Mouse (Mus musculus): ENCODE measurements around the gene Lhfpl2. TPM values are rescaled to one million over a fixed set of nuclear protein-coding genes. Genes with fewer than 3 reads are reported as not detected.

Lhfpl2 gene
- total RNA-seq, 2 experiments from 2014 or later, result 5.3 to 6.7 TPM

DNA sequence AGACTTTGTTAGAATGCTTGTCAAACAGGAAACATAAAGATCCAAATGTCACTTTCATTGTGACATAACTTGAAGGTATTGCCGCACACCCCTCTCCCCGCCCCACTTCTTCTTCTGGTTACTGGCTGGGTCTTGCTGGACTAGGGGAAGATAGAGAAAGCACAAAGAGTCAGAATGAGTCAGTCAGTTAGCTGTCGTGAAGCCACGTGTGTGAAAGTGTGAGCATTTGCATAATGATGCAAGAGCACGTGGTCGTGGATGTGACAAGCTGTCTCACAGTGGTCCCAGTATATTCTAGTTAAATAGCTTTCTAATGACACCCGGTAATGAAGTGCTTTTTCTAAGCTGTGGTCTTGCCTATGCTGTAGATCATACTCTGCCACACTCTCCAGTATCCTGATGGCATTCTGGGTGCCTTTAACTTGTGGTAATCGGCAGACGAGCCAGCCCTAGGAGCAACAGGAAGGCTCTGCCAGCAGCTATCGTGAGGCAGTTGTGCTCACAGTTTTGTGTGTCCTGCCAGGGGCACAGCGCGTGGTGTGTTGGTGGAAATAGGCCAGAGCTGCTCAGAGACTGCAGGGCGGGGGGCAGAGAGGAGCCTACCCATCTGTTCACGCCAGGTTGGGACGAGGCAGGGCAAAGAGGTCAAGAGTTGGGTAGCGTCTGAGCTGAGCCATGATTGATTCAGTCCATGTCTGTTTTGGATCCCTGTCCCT lies 40.9 kb downstream of the Lhfpl2 start:
- DNase-seq, result no peak

DNA sequence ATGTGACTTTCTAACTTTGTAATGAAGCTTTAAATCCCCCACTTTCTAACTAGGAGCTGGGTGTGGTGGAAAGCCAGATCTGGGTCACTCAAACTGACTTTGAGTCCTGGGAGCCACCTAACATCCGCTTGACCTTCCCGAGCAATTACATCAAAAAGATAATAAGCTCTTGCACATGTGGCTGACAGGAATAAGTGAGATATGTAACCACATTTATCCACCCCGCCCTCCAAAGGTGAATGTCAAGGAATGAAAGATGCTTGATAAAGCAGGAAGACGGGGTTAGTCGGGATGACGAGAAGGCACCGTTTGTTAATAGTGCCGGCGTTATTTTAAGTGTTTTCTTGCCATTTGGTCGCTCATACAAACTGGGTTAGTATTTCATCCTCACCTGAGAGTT lies 41.5 kb downstream of the Lhfpl2 start:
- no peak for DNase-seq

DNA sequence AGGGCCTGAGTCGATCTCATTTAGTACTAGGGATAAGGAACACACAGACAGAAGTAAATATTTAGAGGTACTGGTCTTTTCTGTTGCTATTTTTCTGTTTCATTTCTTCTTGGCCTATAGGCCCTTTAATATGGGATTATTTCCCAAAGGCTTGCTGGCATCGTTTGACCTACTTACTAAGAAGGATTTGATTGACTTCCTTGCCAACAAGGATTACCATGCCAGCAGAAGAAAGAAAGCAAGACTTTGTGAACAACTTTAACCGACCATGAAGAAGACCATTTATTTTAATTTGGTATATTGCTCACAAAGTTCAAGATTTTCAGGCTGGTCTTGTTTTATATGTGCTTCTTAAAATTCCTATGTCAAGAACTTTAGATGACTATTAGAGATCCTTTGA lies 42.8 kb downstream of the Lhfpl2 start:
- DNase-seq, result no peak

DNA sequence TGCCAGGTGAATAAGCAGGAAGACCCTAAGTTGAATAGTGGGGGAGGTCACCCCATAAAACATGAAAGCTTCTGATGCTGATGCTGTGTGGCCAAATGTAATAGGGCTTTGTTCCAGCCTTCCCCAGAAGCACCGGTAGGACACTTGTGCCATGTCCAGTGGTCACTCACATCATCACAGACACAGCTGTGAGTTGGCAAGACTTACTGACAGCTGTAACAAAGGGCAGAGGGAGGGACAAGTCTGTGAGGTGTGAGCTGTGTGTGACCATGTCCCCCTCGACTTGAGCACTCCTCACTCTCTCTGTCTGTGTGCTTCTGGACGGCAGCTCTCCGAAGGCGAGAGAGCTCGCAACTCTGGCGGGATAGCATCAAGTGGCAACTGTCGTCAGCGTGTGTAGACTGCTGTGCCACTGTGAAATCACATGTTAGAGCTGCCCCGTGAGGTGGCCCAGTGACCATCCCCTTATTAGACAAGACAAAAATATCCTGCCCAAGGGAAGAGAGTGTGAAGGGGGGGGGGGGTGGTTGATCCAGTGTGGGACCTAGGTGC lies 43.5 kb downstream of the Lhfpl2 start:
- DNase-seq, result no peak

DNA sequence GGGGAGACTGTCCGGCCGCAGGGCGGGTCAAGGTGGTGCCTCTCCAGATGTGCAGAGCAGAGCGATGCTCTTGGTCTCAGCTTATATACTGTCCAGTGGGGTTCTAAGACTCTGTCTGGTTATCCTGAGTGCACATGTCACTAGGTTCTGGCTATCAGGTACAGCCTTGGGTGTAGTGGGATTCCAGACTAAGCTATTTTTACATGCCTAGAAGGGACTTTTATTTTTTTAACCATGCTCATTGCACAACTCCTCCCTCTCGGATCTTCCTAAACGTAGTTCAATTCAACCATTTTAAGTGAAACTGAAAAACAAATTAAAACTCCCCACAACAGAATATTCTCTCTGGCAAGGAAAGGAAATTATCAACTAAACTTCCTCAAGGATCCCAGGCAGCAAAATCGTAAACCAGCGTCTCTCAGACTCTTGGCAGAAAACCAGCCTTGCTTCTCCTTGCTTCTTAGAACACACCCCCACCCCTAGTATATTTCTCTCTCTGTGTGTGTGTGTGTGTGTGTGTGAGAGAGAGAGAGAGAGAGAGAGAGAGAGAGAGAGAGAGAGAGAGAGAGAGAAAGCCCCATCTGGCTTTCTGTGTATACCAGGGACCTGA lies 47.4 kb downstream of the Lhfpl2 start:
- DNase-seq, result no peak

DNA sequence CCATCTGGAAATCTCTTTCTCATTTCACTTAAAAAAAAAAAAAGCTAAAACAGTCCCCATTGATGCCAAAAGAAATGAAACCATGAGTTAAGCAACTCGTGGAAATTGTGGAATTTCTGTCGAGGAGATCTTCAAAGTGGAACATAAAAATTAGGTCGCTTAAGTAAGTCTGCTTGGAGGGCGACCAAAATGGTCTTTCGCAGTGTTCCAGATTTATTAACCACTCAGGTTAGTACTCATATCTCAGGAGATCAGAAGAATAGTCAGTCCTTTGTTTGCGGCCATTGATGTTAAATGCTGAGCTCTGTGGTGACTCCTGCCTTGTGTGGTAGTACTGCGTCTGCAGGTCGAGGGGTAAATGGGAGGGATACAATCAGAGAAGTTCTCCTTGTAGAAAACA lies 48.8 kb downstream of the Lhfpl2 start:
- DNase-seq, result no peak

DNA sequence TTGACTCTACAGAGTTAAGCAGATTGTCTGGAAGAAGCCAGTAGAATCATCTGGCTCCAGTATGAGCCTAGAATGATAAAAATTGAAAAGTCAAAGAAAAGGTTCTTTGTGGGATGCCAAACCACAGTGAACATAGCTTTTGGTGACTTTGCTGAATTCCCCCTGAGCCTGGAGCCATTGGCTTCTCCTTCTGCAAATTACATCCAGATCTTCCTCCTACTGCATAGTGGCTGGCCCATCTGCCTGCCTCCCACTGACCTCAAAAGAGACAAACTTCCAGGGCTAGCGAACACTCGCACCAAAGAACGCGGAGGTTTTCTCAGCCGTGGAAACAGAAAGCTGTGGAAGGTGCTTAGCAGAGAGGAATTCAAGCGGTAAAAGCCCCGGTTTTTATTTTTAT lies 49.4 kb downstream of the Lhfpl2 start:
- peak; percentile 42 for DNase-seq

DNA sequence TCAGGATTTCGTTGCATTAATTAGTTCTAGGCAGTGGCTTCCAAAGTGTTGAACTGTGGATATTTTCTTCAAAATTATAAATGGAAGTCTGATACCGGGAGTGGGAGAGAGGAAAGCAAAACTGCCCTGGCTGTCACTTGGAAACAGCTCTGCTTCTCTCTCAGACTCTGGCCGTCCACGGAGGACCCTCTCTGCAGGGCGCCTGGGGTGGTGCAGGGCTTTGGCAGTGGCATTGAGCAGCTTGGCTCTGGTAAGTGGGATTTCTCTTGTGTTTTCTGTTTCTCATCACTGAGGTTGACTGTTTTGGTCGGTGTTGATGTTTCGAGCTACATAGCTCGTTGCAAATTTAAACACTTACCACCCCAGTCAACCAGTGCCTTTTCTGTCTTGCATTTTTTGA lies 53.0 kb downstream of the Lhfpl2 start:
- DNase-seq, result no peak

DNA sequence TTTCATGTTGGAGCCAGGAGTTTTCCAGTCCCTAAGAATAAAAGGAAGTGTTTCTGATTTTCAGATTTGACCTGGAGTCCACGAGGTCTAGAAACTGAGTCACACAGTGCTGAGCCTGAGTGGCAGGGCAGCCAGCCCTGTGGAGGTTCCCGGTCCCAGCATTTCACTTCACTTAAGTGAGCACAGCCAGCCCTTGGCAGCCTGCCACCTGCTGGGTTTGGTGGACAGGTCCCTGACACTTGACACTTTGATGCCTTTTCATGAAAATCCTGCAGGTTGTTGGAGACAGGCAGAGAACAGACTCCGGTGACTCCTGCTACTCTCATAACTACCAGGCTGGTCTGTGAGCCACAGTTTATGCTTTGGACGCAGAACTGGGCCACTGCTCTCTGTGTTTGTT lies 57.9 kb downstream of the Lhfpl2 start:
- DNase-seq, result no peak

DNA sequence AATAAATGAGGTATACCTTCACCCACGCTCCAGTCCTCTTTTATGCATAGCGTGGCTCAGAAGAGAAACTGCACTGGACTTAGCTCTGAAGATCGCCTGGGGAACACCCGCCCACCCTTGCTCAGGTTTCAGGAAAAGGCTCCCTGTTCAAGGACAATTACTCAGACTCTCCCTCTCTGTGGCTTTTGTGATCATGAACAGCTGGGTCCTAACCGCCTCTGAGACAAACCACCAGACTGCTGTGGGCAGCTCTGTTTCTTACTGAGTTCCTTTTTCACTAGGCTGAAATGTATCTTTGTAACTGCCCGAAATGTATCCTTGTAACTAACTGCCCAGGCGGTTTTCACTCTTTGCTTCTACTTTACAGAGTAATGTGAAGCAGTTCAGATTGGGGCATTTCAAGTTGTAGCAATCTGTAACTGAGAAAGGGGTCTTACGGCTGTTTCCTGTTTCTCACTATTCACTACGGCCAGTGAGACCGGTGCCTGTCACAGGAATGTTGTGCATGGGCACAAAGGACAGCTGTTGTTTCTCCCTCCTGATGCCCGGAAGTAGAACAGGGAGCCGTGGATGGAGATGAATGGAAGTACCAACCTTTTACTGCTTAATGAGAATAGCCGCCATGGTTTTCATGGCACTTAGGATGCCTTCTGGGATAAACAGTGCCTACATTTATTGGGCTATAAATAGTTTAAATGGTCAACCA lies 59.3 kb downstream of the Lhfpl2 start:
- DNase-seq, result no peak

DNA sequence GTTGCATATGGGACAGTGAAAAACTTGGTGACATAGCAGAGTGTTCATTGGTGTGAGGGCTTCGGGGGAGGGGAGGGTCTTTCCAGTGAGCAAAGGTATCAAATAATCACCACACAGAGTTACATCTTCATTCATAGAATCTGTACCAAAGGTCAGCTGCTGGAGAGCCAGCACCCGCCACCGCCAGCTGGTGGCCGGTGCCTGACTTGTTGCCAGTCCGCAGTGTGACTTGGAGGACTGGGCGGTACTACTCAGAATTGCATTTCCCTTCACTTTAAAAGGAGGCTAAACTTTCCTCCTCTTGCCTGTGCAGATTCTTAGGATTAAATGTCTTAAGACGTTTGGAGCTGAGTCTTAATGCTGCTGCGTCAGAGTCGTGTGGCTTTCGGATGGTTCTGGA lies 59.9 kb downstream of the Lhfpl2 start:
- no peak for DNase-seq

DNA sequence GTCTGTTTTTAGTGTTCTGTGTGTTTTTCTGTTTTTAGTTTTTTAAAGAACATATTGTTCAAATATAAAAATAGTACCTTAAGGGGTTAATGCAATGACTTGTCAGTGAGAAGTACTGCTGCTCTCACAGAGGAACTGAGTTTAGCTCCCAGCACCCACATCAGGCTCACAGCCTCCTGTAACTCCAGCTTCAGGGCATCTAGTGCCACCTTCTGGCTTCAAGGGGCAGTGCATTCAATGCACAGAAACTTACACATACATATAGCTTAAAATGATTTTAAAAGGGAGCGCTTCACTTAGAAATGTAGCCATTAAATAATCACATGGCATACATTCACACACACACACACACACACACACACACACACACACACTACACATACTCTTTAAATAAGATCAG lies 60.5 kb downstream of the Lhfpl2 start:
- no peak for DNase-seq

DNA sequence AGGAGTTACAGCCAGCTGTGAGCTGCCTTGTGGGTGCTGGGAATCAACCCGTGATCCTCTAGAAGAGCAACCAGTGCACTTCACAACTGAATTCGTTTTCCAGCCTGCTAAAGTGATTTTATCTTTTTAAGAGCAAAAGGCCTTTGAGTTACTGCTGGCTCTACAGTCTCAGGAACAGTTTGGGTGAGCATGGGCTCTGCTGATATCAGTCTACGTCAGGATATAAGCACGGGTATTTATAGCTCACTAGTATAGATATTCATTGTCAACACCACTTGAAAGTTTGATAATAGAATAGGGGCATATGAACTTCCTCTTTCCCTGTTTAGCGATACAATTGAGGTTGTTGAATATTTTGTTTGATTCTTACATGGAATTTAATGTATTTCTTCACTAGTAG lies 61.7 kb downstream of the Lhfpl2 start:
- no peak for DNase-seq

DNA sequence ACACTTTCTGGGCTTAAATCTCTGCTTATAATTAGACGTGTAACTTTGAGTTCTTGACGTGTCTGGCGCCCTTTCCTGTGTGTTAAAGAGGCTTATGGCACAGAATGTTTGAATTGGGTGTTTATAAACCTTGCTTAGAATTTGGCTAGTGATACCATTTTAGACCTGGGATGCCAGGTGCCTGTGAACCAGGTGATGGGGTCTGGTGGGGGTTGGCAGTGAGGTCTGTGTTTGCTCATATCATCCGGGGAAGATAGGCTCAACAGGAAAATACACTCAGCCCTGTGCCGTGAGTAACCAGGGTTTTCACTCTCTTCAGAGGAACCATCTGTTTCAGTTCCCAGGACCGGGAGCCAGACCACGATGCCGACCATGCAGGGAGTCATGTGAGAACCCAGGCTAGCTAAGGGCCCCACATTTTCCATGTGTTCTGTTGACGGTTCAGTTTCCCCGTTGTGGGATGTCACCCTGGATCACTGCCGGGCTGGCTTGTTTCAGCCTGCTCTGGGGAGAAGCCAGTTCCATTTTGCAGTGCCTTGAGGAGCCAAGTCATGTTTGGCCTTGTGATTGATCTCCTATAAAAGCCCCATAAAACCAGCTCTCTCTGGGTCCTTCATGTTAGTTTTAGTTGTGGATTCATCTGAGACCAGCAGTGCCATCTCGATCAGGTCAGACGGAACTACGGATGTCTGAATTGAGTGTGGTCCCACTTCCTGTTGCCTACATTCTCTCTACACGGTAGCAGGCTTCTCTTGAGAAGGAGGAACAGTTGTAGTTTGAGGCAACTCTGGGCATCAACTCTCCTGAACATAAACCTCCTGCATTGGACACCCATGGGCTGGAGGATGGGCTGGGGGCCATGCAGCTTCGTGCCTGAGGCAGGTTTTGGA lies 65.4 kb downstream of the Lhfpl2 start:
- DNase-seq, result peak; percentile 63

DNA sequence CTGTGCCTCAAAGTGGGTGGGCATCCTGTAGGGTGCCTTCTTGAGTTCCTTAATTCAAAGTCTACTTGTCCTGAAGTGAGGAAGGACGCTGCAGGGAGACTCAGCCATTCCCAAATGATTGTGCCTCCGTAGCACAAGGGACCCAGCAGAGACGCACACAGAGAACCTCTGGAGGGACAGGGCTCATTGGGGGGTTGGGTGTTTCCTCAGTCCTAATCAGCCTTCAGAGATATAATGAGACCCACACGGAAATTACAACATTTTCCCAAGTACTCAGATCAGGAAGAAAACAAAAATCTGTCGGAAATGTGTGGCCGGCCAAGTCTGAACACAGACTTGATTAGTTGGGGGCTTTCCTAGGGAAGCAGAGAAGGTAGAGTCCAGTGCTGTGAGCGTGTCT lies 72.8 kb downstream of the Lhfpl2 start:
- DNase-seq, result no peak

DNA sequence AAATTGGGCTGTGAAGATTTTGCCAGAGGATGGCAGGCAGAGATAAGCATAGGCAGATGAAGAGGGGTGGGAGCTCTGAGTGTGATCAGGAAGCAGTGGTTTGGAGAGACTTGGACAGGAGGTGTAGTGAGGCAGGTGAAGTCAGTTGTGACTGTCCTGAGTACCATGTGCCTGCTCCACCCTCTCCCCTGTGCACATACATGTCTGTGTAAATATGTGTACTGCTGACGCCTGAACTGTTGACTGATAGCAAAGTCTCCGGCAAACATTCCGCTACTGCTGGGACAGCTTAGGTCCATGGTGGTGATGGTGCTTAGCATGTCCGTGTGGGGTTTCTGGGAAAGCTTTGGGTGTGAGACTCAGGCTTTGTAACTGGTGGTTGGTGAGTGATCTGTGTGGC lies 73.5 kb downstream of the Lhfpl2 start:
- no peak for DNase-seq

DNA sequence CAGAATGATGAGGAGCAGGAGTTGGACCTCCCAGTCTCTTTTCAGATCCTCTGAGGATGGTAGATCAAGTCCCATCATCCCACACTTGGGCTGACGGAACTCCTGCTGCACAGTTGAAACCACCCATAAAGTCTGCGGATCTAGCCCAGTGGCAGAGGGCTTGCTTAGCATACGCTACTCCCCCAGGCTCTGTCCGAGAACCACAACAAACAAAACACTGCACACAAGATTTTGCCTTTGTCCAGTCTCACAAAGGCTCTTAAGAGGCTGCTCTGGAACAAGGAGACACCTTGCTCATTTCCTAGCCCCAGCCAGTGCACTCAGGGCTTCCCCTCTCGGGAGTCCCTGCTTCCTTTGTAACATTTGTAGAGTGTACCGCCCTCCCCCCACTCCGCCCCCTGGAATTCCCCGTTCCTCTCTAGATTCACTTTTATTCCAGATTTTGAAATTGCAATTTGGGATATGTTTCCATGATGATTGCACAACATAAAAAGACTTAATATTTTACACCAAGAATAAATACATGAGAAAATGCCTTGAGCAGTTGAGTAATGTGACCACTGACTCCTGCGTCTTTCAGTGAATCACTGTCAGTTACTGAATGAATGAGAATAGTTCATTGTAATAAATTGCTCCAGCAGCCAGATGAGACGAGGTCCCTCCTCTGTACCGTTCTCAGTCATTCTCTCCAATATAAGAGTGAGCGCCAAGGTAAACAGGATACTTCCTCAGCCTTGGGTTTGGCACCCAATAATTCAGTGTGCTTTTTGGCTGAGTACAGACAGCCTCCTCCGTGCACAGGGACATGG lies 74.8 kb downstream of the Lhfpl2 start:
- peak; percentile 47 for DNase-seq

DNA sequence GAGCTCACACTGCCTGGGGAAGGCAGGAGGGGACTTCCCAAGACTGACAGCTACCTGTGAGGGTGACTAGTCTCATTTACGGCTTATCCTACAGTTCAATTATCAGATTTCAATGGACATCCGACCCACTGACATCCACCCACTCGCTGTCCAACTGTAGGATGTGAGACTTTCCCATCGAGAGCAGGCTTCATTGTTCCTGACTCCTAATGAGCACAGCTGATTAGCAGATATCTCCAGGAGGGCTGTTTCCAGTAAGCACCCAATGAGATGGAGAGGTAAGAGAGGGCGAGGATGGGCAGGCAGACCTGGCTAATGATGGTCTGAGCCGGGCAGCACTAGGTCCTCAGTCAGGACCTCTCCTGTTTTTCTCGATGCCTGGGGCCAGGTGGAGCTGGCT lies 77.0 kb downstream of the Lhfpl2 start:
- no peak for DNase-seq

DNA sequence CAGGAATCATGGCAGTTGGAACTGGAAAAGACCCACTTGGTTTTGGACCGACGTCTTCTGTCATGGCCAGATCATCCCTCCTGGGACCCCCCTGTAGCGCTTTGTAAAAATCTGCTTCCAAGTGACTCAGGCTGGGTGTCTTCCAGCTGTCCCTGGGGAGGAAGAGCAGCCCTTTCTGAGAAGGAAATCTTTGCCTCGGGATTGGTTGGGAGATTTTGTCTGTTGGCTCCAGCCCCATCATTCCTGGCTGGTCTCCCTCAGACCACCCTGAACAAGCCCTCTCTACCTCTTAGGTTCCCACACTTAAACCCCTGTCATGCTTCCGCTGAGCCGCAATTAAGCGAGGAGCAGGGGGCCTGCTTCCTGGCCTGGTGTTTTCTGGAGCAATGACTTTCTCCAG lies 77.6 kb downstream of the Lhfpl2 start:
- peak; percentile 71 for DNase-seq

DNA sequence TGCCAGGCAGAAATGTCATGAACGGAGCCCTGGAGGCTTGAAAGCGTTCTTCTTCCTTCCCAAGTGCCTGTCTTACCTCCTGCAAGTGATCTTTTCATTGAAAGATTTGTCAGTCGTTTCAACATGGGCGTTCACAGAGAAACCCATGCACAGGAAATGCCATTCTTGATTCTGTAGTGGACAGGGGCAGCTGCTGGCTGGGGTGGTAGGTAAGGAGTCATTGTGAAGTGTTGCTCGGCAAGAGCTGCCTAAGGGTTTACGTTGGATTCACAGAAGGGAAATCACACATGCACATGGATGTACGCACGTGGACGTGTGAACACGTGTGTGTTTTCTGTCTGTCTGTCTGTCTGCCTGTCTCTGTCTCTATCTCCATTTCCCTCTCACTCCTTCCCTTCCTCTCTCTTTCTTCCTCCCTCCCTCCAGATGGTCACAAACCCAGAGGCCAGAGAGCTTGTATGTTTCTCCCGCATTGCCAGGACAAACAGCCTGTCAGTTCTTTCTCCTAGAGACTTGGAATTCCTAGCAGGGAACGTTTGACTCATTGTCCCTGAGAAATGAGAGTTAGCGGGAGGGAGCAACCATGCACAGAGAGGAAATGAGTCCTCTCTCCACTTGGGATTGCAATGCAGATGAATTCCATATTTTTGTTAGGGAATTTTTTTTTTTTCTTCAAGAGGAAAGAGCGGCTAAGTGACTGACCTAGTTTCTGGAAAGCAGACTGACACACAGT lies 82.3 kb downstream of the Lhfpl2 start:
- DNase-seq, result no peak

DNA sequence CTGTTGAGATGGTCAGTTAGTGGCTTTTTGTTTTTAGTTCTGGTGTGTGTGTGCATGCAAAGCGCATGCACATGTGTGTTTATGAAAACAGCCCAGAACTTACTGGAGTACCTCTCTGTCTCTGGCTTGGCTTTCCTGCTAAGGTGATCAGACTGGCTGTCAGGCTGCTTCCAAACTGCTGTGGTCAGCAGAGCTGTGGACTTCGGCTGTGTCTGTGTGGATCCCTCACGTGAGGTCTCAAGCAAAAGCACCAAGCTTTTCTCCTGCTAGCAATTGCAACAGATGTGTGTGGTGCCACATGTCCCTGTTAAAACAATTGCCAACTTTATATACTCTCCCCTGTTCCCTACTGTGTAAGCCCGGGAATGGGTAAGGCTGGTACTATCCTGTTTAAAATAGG lies 82.8 kb downstream of the Lhfpl2 start:
- DNase-seq, result no peak
